Mouse (Mus musculus) retina, embryonic 14.5 days (tissue): ENCODE data around the gene Nelfcd.
A peak's percentile ranks its signal among the peaks of the same experiment; 100 is the strongest.

Experiments
- DNase-seq: peaks from one replicate; pipeline ENCODE4 v3.0.0-alpha.2; 2015; ENCODE audit warnings: low spot score

Nelfcd gene

GRCm38 (mm10) chr2:174415731-174416310 is at the start of gene Nelfcd:
TSS of gene Nelfcd (plus strand) at chr2:174415804.
- peak; percentile 100 for DNase-seq

GRCm38 (mm10) chr2:174366571-174366970 is 49.0 kb upstream of the Nelfcd start:
- no peak for DNase-seq

GRCm38 (mm10) chr2:174381021-174381420 is 34.6 kb upstream of the Nelfcd start:
- no peak for DNase-seq

- no peak for DNase-seq
These were observed 23.7 kb upstream of the Nelfcd start for GRCm38 (mm10) chr2:174391936-174392335.

DNA sequence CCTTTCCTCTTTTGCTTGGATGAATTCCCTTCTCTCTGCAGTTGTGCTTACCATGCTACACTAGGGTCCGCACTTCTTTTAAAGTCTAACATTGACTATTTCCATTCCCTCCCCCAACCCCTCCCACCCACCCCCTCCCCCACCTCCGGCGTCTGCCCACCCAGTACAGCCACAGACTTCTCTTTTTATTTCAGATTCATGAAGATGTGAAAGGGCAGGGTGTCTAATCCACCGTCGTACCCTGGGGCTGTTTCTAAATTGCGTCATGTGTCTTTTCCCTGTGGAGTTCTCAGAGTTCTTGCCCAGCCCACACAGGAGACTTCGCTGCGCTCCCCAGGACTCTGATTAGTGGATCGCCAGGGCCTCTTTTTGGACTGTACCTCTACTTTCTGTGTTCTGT is 23.1 kb upstream of the Nelfcd start:
- no peak for DNase-seq

GRCm38 (mm10) chr2:174393383-174393782 is 22.2 kb upstream of the Nelfcd start:
- no peak for DNase-seq

GRCm38 (mm10) chr2:174396643-174397042 is 19.0 kb upstream of the Nelfcd start:
- DNase-seq, result no peak

DNA sequence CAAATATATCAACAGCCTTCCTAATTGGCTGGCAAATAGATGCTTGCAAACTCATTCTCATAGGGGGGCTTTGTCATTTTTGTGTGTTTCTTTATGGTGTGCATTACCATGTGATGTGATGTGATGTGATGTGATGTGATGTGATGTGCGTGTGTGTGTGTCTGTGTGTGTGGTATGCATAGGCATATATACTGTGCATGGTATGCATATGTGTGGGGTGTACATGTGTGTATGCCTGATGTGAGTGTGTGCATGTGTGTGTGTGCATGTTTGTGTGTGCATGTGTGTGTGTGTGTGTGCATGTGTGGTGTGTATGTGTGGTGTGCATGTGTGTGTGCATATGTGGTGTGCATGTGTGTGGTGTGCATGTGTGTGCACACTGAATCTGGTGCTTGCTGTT is 18.5 kb upstream of the Nelfcd start:
- DNase-seq, result no peak

GRCm38 (mm10) chr2:174397881-174398280 is 17.7 kb upstream of the Nelfcd start:
- no peak for DNase-seq

DNA sequence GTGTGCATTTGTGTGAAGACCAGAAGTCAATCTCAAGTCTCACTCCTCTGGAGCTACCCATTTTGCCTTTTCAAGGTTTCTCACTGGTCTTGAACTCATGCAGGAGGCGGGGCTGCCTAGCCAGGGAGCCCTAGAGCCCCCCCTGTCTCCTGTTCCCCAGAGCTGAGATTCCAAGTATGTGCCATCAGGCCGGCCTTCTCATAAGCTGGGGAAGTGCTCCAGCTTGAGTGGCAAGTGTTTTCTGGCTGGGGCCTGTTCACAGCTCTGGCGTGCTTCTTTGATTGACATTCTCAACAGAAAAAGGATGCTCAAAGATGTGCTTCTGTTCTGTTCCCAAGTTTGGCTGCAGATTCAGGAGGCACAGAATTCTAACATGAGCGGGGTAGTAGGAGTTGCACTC is 15.2 kb upstream of the Nelfcd start:
- DNase-seq, result no peak

DNA sequence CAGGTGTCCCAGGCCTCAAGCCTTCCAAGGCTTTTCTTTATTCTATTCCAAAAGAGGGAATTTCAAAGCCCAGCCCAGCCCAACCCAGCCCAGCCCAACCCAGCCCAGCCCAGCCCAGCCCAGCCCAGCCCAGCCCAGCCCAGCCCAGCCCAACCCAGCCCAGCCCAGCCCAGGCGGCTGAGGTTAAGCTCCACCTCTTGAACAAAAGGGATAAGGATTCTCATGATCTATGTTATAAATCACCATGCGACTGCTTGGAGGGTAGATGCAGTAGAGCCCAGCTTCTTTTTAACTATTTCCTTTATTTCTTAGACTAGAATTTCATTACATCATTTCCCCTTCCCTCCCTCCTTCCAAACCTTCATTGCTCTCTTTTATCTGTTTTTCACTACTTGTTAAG is 5.4 kb upstream of the Nelfcd start:
- DNase-seq, result no peak

- no peak for DNase-seq
These were observed 2.5 kb upstream of the Nelfcd start for GRCm38 (mm10) chr2:174413127-174413526.

DNA sequence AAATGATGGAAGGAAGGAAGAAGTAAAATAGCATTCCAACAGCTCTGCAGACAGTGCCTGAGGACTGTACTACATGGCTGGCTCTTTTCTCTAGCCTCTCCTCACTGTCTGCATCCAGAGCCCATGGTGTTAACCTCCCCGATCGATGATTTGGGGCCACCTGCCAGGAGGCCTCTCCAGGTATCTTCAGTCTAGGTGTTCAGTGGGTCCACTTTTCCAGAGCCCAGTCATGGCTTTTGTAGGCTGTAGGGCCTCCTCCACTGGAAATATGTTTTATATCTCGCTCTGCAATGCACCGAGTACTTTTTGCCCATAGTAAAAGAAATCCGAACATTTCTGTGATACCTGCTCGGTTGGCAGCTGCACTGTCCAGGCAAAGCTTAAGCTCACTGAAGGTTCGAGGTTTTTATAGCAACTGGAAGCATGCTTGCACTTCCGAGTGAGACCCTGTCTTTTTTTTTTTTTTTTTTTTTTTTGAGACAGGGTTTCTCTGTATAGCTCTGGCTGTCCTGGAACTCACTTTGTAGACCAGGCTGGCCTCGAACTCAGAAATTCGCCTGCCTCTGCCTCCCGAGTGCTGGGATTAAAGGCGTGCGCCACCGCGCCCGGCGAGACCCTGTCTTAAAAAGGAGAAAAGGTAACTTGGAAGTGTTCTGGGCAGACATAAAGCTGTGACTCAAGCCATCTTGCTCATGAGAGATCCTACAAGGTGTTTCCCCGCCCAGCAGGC is 438 bp upstream of the Nelfcd start:
- DNase-seq, result no peak

DNA sequence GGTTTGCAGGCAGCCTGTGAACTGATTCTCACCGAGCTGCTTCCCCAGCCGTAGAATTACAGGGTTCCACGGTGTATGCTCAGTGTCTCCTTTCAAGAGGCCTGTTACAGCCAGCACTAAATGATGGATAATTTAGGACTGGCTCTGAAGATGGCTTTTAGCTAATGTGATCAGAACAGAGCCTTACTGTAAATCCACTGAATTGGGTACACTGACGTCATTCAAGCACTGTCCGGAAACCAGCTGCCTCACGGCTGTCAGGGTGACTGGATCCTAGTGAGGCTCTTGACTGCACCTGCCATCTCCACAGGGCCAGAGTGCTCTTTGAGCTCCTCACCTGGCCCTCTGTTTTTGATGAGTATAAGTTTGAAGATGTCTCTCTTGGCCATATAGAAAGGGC is 5.5 kb downstream of the Nelfcd start:
- DNase-seq, result no peak

DNA sequence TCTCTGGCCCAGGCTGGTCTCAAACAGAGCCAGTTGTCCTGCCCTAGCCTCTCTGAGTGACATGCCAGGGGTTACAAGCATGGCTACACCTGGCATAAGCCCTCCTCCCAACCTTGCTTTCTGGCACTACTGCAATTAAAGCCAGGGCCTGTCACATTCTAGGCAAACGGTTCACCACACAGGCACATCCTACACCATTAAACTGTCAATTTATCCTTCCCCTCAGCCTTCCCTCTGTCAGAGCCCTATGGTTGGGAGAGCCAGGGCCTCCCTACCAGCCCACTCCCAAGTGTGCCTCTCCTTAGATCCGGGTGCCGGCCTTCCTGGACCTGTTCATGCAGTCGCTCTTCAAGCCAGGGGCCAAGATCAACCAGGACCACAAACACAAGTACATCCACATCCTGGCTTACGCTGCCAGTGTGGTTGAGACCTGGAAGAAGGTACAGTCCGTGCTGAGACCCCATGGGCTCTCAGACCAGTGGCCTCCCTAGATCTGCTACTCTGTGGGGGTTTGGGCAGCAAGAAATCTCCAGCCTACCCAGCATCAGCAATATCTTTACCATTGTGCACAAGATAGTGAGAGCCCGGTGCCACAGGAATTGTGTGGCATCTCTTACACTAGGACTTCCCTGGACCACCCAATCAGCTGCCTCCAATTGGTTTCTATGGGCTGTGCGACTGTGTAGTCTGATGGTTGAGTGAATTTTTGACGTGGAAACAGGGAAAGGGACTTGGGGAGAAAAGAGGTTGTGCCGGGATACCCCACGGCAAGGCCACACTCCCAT is 8.9 kb downstream of the Nelfcd start:
- no peak for DNase-seq

GRCm38 (mm10) chr2:174426856-174427255 is 11.3 kb downstream of the Nelfcd start:
- DNase-seq, result no peak

GRCm38 (mm10) chr2:174428076-174428835 is 12.7 kb downstream of the Nelfcd start:
- DNase-seq, result no peak

DNA sequence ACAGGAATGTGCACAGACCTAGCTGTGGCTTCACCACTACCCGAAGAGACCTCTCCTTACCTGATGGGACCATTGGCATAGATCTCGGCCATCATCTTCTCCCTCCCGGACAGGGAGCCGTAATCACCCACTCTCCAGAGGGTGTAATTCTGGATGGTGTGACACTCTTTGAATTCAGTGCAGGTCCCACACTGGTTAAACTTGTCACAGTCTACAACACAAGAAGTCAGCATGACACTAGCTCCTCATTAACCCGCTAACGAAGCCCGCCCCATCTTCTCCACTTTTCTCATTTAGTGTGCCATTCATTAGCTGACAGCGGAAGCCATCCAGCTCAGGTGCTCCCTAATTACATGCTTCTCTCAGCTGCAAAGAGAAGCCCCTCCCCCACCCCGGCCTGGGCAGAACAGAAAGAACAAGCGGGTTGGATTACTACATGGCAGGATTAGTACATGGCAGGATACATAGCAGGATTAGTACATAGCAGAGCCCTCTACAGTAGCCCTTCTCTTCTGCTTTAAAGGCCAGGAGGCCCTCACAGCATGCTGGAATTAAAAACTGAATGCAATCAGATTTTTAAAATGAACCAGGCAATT is 13.5 kb downstream of the Nelfcd start:
- DNase-seq, result no peak

DNA sequence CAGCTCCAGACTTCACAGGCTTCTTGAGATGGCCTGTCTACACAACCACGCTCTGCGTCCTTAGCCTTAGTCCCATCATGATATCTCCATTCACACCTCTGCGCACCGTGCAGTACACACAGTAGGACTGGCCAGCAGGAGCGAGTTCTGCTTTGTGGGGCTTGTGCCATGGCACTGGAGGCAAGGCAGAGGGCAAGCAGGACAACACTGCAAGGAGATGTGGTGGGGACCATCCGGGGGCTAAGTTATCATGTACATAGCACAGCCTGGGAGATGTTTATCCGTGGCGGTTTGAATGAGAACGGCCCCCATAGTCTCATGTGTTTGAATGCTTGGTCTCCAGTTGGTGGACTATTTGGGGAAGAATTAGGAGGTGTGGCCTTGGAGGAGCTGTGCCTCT is 19.3 kb downstream of the Nelfcd start:
- no peak for DNase-seq

- no peak for DNase-seq
These were observed 20.6 kb downstream of the Nelfcd start for GRCm38 (mm10) chr2:174436076-174436701.

DNA sequence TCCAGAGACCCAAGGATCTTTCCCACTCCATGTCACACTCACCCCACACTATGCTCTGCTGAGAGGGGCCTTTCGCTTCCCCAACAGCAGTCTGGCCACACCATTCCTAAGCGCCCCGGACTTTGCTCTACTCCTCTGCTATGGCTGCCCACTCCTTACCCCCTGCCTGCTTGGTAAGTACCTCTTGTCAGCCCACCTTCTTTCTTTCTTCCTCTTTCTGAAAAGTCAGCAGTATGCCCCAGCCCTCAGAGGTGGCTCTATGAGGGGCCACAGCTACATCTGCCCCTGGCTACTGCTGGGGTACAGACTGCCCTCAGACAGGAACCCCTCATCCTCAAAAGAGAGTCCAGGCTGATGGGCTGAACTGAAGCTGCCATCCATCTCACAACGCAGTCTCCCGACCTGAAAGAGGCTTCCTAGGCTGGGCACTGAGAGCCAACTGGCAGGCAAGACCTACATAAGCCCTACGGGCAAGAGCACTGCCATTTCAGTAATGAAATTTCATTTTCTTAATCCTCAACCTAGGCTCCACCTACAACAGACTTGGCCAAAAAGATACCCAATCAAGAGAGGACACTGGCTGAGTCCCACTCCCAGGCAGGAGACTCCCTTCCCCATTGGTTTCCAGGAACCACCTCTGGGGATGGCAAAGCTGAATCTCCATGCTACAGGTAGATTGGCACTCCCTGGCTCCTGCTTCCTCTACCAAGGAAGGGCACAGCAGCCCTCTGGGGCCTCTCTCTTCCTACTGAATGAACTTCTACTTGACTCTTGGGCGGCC is 21.5 kb downstream of the Nelfcd start:
- no peak for DNase-seq
